Mouse (Mus musculus): ENCODE results near the gene Slc18a3.

- TF ChIP-seq CTCF (IDR thresholded peaks at IDR 0.05), result no peak
- no peak for TF ChIP-seq POLR2A (IDR thresholded peaks at IDR 0.05; ENCODE audit: insufficient read depth, low read depth, low read length)
These were observed 838 bp upstream of the Slc18a3 start for GRCm38 (mm10) chr14:32465506-32465870.
